Mouse (Mus musculus): ENCODE results near the gene Mcts2. TPM values are rescaled to one million over a fixed set of nuclear protein-coding genes. Genes with fewer than 3 reads are reported as not detected.

Mcts2 gene
- polyA plus RNA-seq, 1 experiment: 4.4 TPM

- no peak for DNase-seq
- Histone ChIP-seq H3K27ac (ENCODE audit: control insufficient read depth, insufficient read depth, low read length) (no peak overlapping the region), H3K36me3 (ENCODE audit: control insufficient read depth, insufficient read depth, low read length) (no peaks in the 10 kb centered on the region), H3K4me1 (replicated peaks; ENCODE audit: control insufficient read depth, insufficient read depth, low read length) (peaks cover 10% of the 10 kb centered on the region), H3K27me3 (ENCODE audit: control insufficient read depth, insufficient read depth, low read length) (peaks cover 5% of the 10 kb centered on the region; the same call in 1 of the 2 replicates), H3K4me3 (ENCODE audit: control insufficient read depth, insufficient read depth, low read length) (no peak overlapping the region)
- WGBS: 63% methylated on average over 6 of the region's 6 CpGs
- no peak for TF ChIP-seq POLR2A (IDR thresholded peaks at IDR 0.05; ENCODE audit: control insufficient read depth, extremely low read depth, insufficient read depth, low read length, poor library complexity)
- no peak for TF ChIP-seq CTCF (IDR thresholded peaks at IDR 0.05; ENCODE audit: borderline replicate concordance, control insufficient read depth, extremely low read depth, insufficient read depth, low read length, poor library complexity)
These were observed 40.0 kb downstream of the Mcts2 start for GRCm38 (mm10) chr2:152726751-152727335.

DNA sequence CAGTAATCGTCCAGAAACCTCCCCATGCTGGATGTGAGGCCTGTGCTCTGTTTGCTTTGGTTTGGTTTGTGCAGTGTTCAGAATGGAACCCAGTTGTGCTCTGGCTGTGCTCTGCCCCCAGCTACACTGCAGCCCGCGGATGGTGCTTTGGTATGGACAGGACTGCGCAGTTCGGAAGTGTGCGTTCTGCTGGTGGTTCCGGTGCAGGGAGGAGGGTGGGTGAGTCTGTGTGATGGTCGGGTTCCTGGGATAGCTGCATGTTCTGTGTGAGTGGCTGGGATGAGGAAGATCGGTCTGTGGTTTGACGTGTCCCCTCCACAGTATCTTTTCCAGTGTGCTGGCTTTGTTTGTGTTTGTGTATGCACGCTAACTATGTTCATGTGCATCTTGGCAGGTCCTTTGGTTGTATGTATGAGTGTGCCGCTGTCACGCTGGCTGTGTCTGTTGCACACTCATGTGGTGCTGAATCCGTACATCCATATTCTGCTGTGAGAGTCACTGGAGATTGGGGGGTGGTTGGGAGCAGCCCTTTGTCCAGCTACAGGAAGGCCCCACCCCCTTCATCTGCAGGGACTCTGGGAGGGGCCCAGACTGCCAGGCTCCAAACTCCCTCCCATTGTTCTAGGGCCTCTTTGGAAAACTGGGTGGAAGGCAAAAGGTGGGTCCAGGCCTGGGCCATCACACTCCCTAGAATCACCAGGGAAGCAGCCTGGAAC lies 41.1 kb downstream of the Mcts2 start:
- peaks cover 10% of the 10 kb centered on the region for H3K4me1 ChIP-seq (replicated peaks; ENCODE audit: control insufficient read depth, insufficient read depth, low read length)
- no peak overlapping the region for H3K27ac ChIP-seq (ENCODE audit: control insufficient read depth, insufficient read depth, low read length)
- no peak for DNase-seq
- H3K27me3 ChIP-seq (ENCODE audit: control insufficient read depth, insufficient read depth, low read length): peaks cover 5% of the 10 kb centered on the region; the same call in 1 of the 2 replicates
- no peaks in the 10 kb centered on the region for H3K36me3 ChIP-seq (ENCODE audit: control insufficient read depth, insufficient read depth, low read length)
- 94% methylated on average over 14 of the region's 14 CpGs for WGBS
- TF ChIP-seq CTCF (IDR thresholded peaks at IDR 0.05; ENCODE audit: borderline replicate concordance, control insufficient read depth, extremely low read depth, insufficient read depth, low read length, poor library complexity): no peak
- no peak for TF ChIP-seq POLR2A (IDR thresholded peaks at IDR 0.05; ENCODE audit: control insufficient read depth, extremely low read depth, insufficient read depth, low read length, poor library complexity)
- no peak overlapping the region for H3K4me3 ChIP-seq (ENCODE audit: control insufficient read depth, insufficient read depth, low read length)

DNA sequence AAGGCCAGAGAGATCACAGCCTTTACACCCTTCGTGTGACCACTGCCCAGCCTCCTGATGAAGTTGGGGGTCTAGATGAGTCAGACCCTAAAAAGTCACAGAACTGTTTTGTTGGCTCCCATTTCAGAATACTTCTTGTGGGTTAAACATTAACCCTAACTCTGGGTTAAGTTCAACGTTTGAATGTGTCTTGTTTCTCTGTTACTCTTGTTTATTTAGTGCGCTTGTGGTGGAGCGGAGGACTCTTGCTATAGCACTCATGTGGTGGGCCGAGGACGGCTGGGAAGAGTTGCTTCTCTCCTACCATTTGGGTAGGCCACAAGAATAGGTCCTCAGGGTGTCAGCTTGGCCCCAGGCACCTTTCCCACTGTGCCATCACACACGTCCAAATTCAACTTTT lies 41.8 kb downstream of the Mcts2 start:
- no peak for DNase-seq
- H3K27me3 ChIP-seq (ENCODE audit: control insufficient read depth, insufficient read depth, low read length): peaks cover 5% of the 10 kb centered on the region; the same call in 1 of the 2 replicates
- peaks cover 9% of the 10 kb centered on the region for H3K4me1 ChIP-seq (replicated peaks; ENCODE audit: control insufficient read depth, insufficient read depth, low read length)
- no peak for TF ChIP-seq CTCF (IDR thresholded peaks at IDR 0.05; ENCODE audit: borderline replicate concordance, control insufficient read depth, extremely low read depth, insufficient read depth, low read length, poor library complexity)
- no peak for TF ChIP-seq POLR2A (IDR thresholded peaks at IDR 0.05; ENCODE audit: control insufficient read depth, extremely low read depth, insufficient read depth, low read length, poor library complexity)
- WGBS: 90% methylated on average over 7 of the region's 7 CpGs
- H3K4me3 ChIP-seq (ENCODE audit: control insufficient read depth, insufficient read depth, low read length): no peak overlapping the region
- no peak overlapping the region; the same call in 1 of the 2 replicates for H3K27ac ChIP-seq (ENCODE audit: control insufficient read depth, insufficient read depth, low read length)
- no peaks in the 10 kb centered on the region for H3K36me3 ChIP-seq (ENCODE audit: control insufficient read depth, insufficient read depth, low read length)

DNA sequence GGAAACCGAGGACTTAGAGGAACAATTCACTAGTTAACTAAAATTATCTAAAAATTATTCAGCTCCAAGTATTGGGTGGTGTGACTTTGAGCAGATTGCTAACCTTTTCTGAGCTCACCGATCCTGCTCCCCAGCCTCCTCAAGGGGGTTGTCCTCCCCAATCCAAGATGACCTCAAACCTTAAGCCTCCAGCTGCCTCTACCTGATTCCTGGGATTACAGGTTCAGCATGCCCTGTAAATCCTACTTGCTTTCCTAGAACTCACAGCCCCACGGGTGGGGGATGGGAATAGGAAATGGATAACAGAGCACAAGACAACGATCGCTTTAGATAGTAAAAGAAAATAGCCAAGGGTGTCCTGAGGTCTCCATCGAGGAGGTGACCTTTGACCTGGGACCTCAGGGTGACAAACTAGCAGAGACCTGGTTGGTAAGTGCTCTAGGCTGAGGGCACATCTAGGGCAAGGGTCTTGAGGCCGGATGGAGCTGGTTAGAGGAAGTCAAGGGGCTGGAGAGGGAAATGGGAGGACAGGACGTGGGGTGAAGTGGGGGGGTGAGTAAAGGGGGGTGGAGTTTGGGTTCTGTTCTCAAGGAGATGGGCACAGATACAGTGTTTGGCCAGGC lies 42.3 kb downstream of the Mcts2 start:
- peaks cover 4% of the 10 kb centered on the region for H3K4me1 ChIP-seq (replicated peaks; ENCODE audit: control insufficient read depth, insufficient read depth, low read length)
- TF ChIP-seq POLR2A (IDR thresholded peaks at IDR 0.05; ENCODE audit: control insufficient read depth, extremely low read depth, insufficient read depth, low read length, poor library complexity) (no peak), CTCF (IDR thresholded peaks at IDR 0.05; ENCODE audit: borderline replicate concordance, control insufficient read depth, extremely low read depth, insufficient read depth, low read length, poor library complexity) (no peak)
- H3K36me3 ChIP-seq (ENCODE audit: control insufficient read depth, insufficient read depth, low read length): no peaks in the 10 kb centered on the region
- no peak overlapping the region for H3K27ac ChIP-seq (ENCODE audit: control insufficient read depth, insufficient read depth, low read length)
- WGBS: 60% methylated on average over 8 of the region's 8 CpGs
- H3K27me3 ChIP-seq (ENCODE audit: control insufficient read depth, insufficient read depth, low read length): peaks cover 3% of the 10 kb centered on the region; the same call in 1 of the 2 replicates
- H3K4me3 ChIP-seq (ENCODE audit: control insufficient read depth, insufficient read depth, low read length): no peak overlapping the region
- DNase-seq: no peak

GRCm38 (mm10) chr2:152729636-152730020 lies 42.8 kb downstream of the Mcts2 start:
- Histone ChIP-seq H3K4me3 (ENCODE audit: control insufficient read depth, insufficient read depth, low read length) (no peak overlapping the region), H3K4me1 (replicated peaks; ENCODE audit: control insufficient read depth, insufficient read depth, low read length) (peaks cover 3% of the 10 kb centered on the region; the same call in 1 of the 2 replicates), H3K27ac (ENCODE audit: control insufficient read depth, insufficient read depth, low read length) (no peak overlapping the region), H3K36me3 (ENCODE audit: control insufficient read depth, insufficient read depth, low read length) (no peaks in the 10 kb centered on the region), H3K27me3 (ENCODE audit: control insufficient read depth, insufficient read depth, low read length) (no peaks in the 10 kb centered on the region)
- TF ChIP-seq POLR2A (IDR thresholded peaks at IDR 0.05; ENCODE audit: control insufficient read depth, extremely low read depth, insufficient read depth, low read length, poor library complexity) (no peak), CTCF (IDR thresholded peaks at IDR 0.05; ENCODE audit: borderline replicate concordance, control insufficient read depth, extremely low read depth, insufficient read depth, low read length, poor library complexity) (no peak)
- DNase-seq: no peak
- 93% methylated on average over 7 of the region's 7 CpGs for WGBS

DNA sequence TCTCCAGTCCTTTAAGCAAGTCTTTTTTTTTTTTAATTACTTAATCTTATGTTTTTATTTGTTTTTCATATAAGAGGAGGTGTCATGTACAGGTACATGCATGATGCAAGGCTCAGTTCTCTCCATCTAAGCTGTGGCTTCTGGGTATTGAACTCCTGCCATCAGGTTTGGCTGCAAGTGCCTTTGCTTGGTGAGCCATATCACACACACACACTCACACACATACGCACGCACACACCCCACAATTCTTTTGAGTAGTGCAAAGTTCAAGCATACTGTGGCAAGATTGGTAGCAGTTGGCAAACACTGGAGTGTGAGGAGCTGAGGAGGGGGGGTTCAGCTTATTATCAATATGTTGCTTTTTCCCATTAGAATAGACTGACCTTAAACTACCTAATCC lies 46.4 kb downstream of the Mcts2 start:
- TF ChIP-seq POLR2A (IDR thresholded peaks at IDR 0.05; ENCODE audit: control insufficient read depth, extremely low read depth, insufficient read depth, low read length, poor library complexity): no peak
- TF ChIP-seq CTCF (IDR thresholded peaks at IDR 0.05; ENCODE audit: borderline replicate concordance, control insufficient read depth, extremely low read depth, insufficient read depth, low read length, poor library complexity): no peak
- Histone ChIP-seq H3K36me3 (ENCODE audit: control insufficient read depth, insufficient read depth, low read length) (no peaks in the 10 kb centered on the region), H3K27me3 (ENCODE audit: control insufficient read depth, insufficient read depth, low read length) (peaks cover 21% of the 10 kb centered on the region), H3K4me1 (replicated peaks; ENCODE audit: control insufficient read depth, insufficient read depth, low read length) (peaks cover 16% of the 10 kb centered on the region), H3K27ac (ENCODE audit: control insufficient read depth, insufficient read depth, low read length) (no peak overlapping the region), H3K4me3 (ENCODE audit: control insufficient read depth, insufficient read depth, low read length) (no peak overlapping the region)
- 90% methylated on average over 2 of the region's 2 CpGs for WGBS
- DNase-seq: no peak

Measured in thymus, adult 2 months (tissue).